16 mouse cellular contexts compared by ENCODE assay signal in genomic region chr13:77489938-77490651, GRCm38 (mm10).
"Had no signal": no experiment of that assay in that cellular context is flagged by ENCODE, and none has a peak within 500 bp of the region (broad histone marks: within the 10 kb centered on the region; RNA-seq: fewer than 3 reads in every experiment).

No protein-coding gene starts in this region.

- H3K27me3 ChIP-seq: limb, embryonic 12.5 days; liver, embryonic 13.5 days; lung, embryonic 15.5 days; midbrain, embryonic 12.5 days; neural tube, embryonic 15.5 days had no signal

- H3K4me1 ChIP-seq: limb, embryonic 12.5 days; liver, embryonic 13.5 days; lung, embryonic 15.5 days; neural tube, embryonic 15.5 days had no signal

- H3K36me3 ChIP-seq: limb, embryonic 12.5 days; liver, embryonic 13.5 days; lung, embryonic 15.5 days; midbrain, embryonic 12.5 days; neural tube, embryonic 15.5 days had no signal

- H3K9ac ChIP-seq: limb, embryonic 12.5 days; liver, embryonic 13.5 days; liver, postnatal 0 days; lung, embryonic 15.5 days; midbrain, embryonic 12.5 days; neural tube, embryonic 15.5 days had no signal

- H3K4me3 ChIP-seq: limb, embryonic 12.5 days; liver, embryonic 13.5 days; lung, embryonic 15.5 days; midbrain, embryonic 12.5 days; myocyte; neural tube, embryonic 15.5 days had no signal

- H3K4me2 ChIP-seq: limb, embryonic 12.5 days; liver, embryonic 13.5 days; lung, embryonic 15.5 days; midbrain, embryonic 12.5 days; neural tube, embryonic 15.5 days had no signal

- H3K9me3 ChIP-seq: limb, embryonic 12.5 days; liver, embryonic 13.5 days; lung, embryonic 15.5 days; midbrain, embryonic 12.5 days; neural tube, embryonic 15.5 days had no signal

- H3K27ac ChIP-seq: kidney, postnatal 0 days; limb, embryonic 12.5 days; liver, embryonic 13.5 days; lung, embryonic 15.5 days; midbrain, embryonic 12.5 days; neural tube, embryonic 15.5 days; stomach, postnatal 0 days had no signal

- DNase-seq: kidney, postnatal 36 days; layer of hippocampus, adult 9-11 months; layer of hippocampus, postnatal 36 days; liver; liver, embryonic 13.5 days; liver, postnatal 0 days; lung, postnatal 14 days; right cerebral cortex, adult 18-20 months; thymus, postnatal 14 days had no signal

- ATAC-seq: liver, postnatal 0 days had no signal
